Mouse (Mus musculus): Measurements from ENCODE around the gene Wnt8b. TPM values are rescaled to one million over a fixed set of nuclear protein-coding genes. Genes with fewer than 3 reads are reported as not detected.

Wnt8b gene
- total RNA-seq (2012; rRNA removed) (not detected in 2 replicates), polyA plus RNA-seq (2012; ENCODE audit: insufficient read depth in 1 of 2, insufficient read length in 2 of 2, low read depth in 1 of 2, low replicate concordance in 2 of 2, missing spikeins in 1 of 2) (not detected)

DNA sequence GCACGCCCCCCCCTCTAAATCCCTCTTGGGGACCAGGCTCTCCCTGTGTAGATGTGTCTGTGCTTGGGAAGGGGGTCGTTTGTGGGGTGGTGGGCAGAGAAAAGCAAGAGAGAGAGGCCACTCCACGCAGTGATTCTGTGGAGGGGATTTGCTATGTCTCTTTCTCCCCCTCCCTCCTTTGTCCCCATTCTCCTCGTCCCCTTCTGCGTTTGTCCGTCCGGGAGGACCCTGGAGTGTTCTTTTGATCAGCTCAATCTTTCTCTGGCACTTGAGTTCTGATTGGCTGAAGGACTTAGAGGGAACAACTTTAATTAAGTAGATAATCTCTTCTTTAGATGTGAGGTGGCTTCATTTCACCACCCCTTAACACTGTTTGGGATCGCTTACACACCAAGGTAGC is at the start of gene Wnt8b:
Wnt8b (plus strand) TSS at position 345 of the 400 bp plus-strand sequence.
- Histone ChIP-seq H3K36me3 (ENCODE audit: control insufficient read depth in 1 of 2, insufficient read depth in 2 of 2, low read length in 2 of 2) (no peaks in the 10 kb centered on the region; a peak in 1 of 4 replicates), H3K9ac (ENCODE audit: control insufficient read depth, low read depth, low read length, poor library complexity, severe bottlenecking) (no peak within 1 kb of the TSS), H3K27me3 (ENCODE audit: control insufficient read depth in 1 of 2, insufficient read depth in 2 of 2, low read length in 2 of 2) (peaks cover 5 to 6% of the 10 kb centered on the region in 2 experiments), H3K27ac (ENCODE audit: control insufficient read depth, low read depth, low read length) (no peak within 1 kb of the TSS), H3K79me2 (ENCODE audit: control insufficient read depth, insufficient read depth, low read length, poor library complexity) (no peaks in the 10 kb centered on the region), H3K4me1 (ENCODE audit: control insufficient read depth in 1 of 2, insufficient read depth in 2 of 2, low read length in 2 of 2) (peaks cover 0 to 4% of the 10 kb centered on the region in 2 experiments; a peak in 1 of 4 replicates), H3K4me3 (ENCODE audit: control insufficient read depth in 1 of 2, insufficient read depth in 1 of 2, low read depth in 2 of 2, low read length in 2 of 2) (no peak within 1 kb of the TSS), H3K9me3 (replicated peaks; ENCODE audit: insufficient read depth, low read length) (no peaks in the 10 kb centered on the region)
- TF ChIP-seq RAD21 (IDR thresholded peaks at IDR 0.05; ENCODE audit: low read depth, low read length) (no peak), MXI1 (IDR thresholded peaks at IDR 0.05; ENCODE audit: low read depth, low read length) (no peak), USF1 (IDR thresholded peaks at IDR 0.05; ENCODE audit: low read depth, low read length) (no peak), ZMIZ1 (IDR thresholded peaks at IDR 0.05; ENCODE audit: low read depth, low read length) (no peak), MYC (IDR thresholded peaks at IDR 0.05; ENCODE audit: low read depth, low read length) (no peak), CHD2 (IDR thresholded peaks at IDR 0.05; ENCODE audit: low read length) (no peak)
- DNase-seq (ENCODE audit: low read depth, low spot score): no peak

DNA sequence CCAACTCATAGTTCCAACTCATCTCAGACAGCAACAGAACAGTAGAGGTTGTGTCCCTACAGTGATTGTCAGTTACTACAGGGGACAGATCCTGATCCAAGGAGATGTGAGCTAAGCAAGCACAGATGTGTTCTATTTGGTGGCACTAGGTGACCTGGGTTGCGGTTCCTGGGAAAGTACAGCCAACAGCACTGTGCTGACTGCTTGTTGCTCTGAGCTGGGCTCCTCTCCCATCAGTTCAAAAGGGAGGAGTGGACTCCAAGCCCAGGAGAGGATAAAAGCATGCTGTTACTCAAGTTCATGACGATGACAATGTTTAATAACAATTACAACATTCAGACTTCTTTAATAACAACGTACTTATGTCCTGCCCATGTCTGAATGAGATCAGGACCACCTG is 47.5 kb upstream of the Wnt8b start:
- peaks cover 25% of the 10 kb centered on the region in 2 experiments for H3K27me3 ChIP-seq (ENCODE audit: control insufficient read depth in 1 of 2, insufficient read depth in 2 of 2, low read length in 2 of 2)
- no peaks in the 10 kb centered on the region for H3K79me2 ChIP-seq (ENCODE audit: control insufficient read depth, insufficient read depth, low read length, poor library complexity)
- H3K9ac ChIP-seq (ENCODE audit: control insufficient read depth, low read depth, low read length, poor library complexity, severe bottlenecking): no peak overlapping the region
- no peak overlapping the region for H3K27ac ChIP-seq (ENCODE audit: control insufficient read depth, low read depth, low read length)
- no peak for DNase-seq (ENCODE audit: low read depth, low spot score)
- TF ChIP-seq RAD21 (IDR thresholded peaks at IDR 0.05; ENCODE audit: low read depth, low read length) (no peak), POLR2AphosphoS2 (IDR thresholded peaks at IDR 0.05; ENCODE audit: low read length) (no peak), BHLHE40 (IDR thresholded peaks at IDR 0.05; ENCODE audit: borderline replicate concordance, low read depth, low read length) (no peak), NRF1 (IDR thresholded peaks at IDR 0.05; ENCODE audit: insufficient read depth, low read depth, low read length, poor library complexity, severe bottlenecking) (no peak), MYB (IDR thresholded peaks at IDR 0.05; ENCODE audit: low read depth, low read length) (no peak), USF1 (IDR thresholded peaks at IDR 0.05; ENCODE audit: low read depth, low read length) (no peak), MAFK (IDR thresholded peaks at IDR 0.05; ENCODE audit: borderline replicate concordance, low read depth, low read length) (no peak), ZNF384 (IDR thresholded peaks at IDR 0.05; ENCODE audit: low read depth, low read length) (no peak), MYC (IDR thresholded peaks at IDR 0.05; ENCODE audit: low read depth, low read length) (no peak), TBP (IDR thresholded peaks at IDR 0.05; ENCODE audit: low read depth, low read length) (no peak), TAL1 (IDR thresholded peaks at IDR 0.05; ENCODE audit: low read length) (no peak), MAZ (IDR thresholded peaks at IDR 0.05; ENCODE audit: low read depth, low read length) (no peak)
- no peaks in the 10 kb centered on the region for H3K36me3 ChIP-seq (ENCODE audit: control insufficient read depth in 1 of 2, insufficient read depth in 2 of 2, low read length in 2 of 2)
- H3K4me1 ChIP-seq (ENCODE audit: control insufficient read depth in 1 of 2, insufficient read depth in 2 of 2, low read length in 2 of 2): no peaks in the 10 kb centered on the region
- H3K9me3 ChIP-seq (replicated peaks; ENCODE audit: insufficient read depth, low read length): no peaks in the 10 kb centered on the region
- H3K4me3 ChIP-seq (ENCODE audit: control insufficient read depth in 1 of 2, insufficient read depth in 1 of 2, low read depth in 2 of 2, low read length in 2 of 2): no peak overlapping the region
